Mouse (Mus musculus) heart, postnatal 0 days (tissue): ENCODE data around the gene Pikfyve. TPM values are rescaled to one million over a fixed set of nuclear protein-coding genes. Genes with fewer than 3 reads are reported as not detected.

Experiments
- ATAC-seq: fragments of 200-750 bp; cut with Nextera tagmentation; 2 replicates; pipeline ENCODE4 v1.8.0; 2017; ENCODE audit warnings: low read depth, moderate number of reproducible peaks, moderate library complexity; ENCODE audit not compliant: insufficient read depth
- DNase-seq: peaks from one replicate; pipeline ENCODE4 v3.0.0-alpha.2; 2016; ENCODE audit warnings: low spot score
- H3K27ac ChIP-seq: fragments of 300-500 bp; sonication (generic); 2 replicates; pipeline ENCODE4 v1.5.1; 2014; ENCODE audit warnings: low read depth, mild to moderate bottlenecking
- H3K27me3 ChIP-seq: fragments of 300-500 bp; sonication (generic); 2 replicates; pipeline ENCODE4 v1.6.1; 2014; ENCODE audit warnings: low read length, mixed read lengths; ENCODE audit not compliant: control insufficient read depth, insufficient read depth
- H3K36me3 ChIP-seq: fragments of 300-500 bp; sonication (generic); replicated peaks from 2 replicates; pipeline ENCODE4 v1.6.1; 2014; ENCODE audit warnings: low read length, mixed read lengths; ENCODE audit not compliant: control insufficient read depth, insufficient read depth
- H3K4me1 ChIP-seq: fragments of 300-500 bp; sonication (generic); 2 replicates; pipeline ENCODE4 v1.6.1; 2014; ENCODE audit warnings: antibody characterized with exemption; ENCODE audit not compliant: control insufficient read depth, insufficient read depth
- H3K4me2 ChIP-seq: fragments of 300-500 bp; sonication (generic); 2 replicates; pipeline ENCODE4 v1.6.1; 2014; ENCODE audit warnings: low read depth, mild to moderate bottlenecking, low read length, moderate library complexity
- H3K4me3 ChIP-seq: fragments of 300-500 bp; sonication (generic); 2 replicates; pipeline ENCODE4 v1.5.1; 2014; ENCODE audit warnings: low read depth, low read length
- H3K9ac ChIP-seq: fragments of 300-500 bp; sonication (generic); replicated peaks from 2 replicates; pipeline ENCODE4 v1.6.1; 2014; ENCODE audit warnings: low read depth, low read length, mixed read lengths
- H3K9me3 ChIP-seq: fragments of 300-500 bp; sonication (generic); replicated peaks from 2 replicates; pipeline ENCODE4 v1.6.1; 2016; ENCODE audit warnings: low read length; ENCODE audit not compliant: control insufficient read depth
- CTCF ChIP-seq: IDR thresholded peaks from 2 replicates; pipeline ENCODE4 v1.5.1; 2016; ENCODE audit warnings: antibody characterized with exemption, control low read depth, low read depth
- EP300 ChIP-seq: IDR thresholded peaks from 2 replicates; pipeline ENCODE4 v1.6.1; 2016; ENCODE audit warnings: antibody characterized with exemption, low read depth
- WGBS: fragments of 180-500 bp; shearing (Covaris S2); extraction: QIAGEN DNeasy Blood & Tissue Kit; methylation state at CpG from one replicate; pipeline ENCODE4 v1.1.7; 2014; 5-methylcytosine and 5-hydroxymethylcytosine counted together
- polyA plus RNA-seq: library from polyadenylated mRNA; unstranded; fragments of >200 nt; fragmentation: Nextera tagmentation; extraction: Ambion mirVana; gene quantifications from 2 replicates; pipeline ENCODE4 v1.2.1, GENCODE M21; 2015
- total RNA-seq: library from RNA; depleted of rRNA; stranded (reverse); fragments of >200 nt; gene quantifications from 2 replicates; pipeline ENCODE4 v1.2.3, GENCODE M21; 2014; ENCODE audit warnings: low replicate concordance

The Pikfyve gene
- total and polyA plus RNA-seq, 2 experiments from 2014 or later = 3.4 to 36.6 TPM

DNA sequence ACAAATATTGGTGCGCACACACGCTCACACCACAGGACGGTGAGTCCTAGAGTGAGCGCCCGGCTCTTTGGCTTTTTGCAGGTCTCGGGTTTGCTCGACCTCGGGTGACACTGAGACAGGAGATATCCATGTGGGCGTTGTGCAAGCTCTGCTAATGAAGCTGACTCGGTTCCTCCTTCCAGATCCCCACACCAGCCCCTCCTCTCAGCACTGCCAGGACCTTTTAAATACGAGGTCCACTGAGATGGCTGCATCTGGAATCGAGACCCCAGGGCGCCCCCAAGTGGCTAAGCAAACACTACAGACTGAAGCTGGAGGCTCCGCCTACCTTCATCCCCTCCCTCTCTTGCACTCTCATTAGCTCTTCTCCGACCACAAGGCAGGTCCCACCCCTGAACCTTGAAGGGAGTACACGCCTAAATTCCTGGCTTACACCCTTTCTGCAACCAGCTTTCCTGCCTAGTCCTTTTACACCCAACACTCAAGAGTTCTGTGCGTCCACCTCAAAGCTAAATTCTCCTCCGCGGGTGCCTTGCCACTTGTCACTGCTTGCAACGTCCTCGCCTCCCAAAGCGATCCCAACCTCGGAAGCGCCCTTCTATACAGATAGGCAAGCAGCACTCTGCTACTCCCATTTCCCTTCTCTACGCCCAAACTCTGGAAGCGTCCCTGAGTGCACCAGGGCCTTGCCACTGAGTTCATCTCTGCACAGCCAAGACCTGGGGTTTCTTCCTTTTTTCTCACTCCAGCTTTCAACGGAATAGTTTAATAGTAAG, 8.2 kb upstream of the Pikfyve start:
- TF ChIP-seq CTCF (peak; percentile 80), EP300 (no peak)
- H3K27ac ChIP-seq = peak overlapping the region; percentile 95
- H3K36me3 ChIP-seq = peaks cover 13% of the 10 kb centered on the region
- peaks cover 9% of the 10 kb centered on the region; the same call in 1 of the 2 replicates for H3K4me1 ChIP-seq
- ATAC-seq (peak; percentile 84), DNase-seq (peak; percentile 92)
- peak overlapping the region; percentile 81 for H3K4me3 ChIP-seq
- H3K9me3 ChIP-seq = no peaks in the 10 kb centered on the region
- peak overlapping the region; percentile 76 for H3K9ac ChIP-seq
- H3K27me3 ChIP-seq = no peaks in the 10 kb centered on the region
- H3K4me2 ChIP-seq = peak overlapping the region; percentile 87
- WGBS = 2% methylated on average over 27 of the region's 27 CpGs

DNA sequence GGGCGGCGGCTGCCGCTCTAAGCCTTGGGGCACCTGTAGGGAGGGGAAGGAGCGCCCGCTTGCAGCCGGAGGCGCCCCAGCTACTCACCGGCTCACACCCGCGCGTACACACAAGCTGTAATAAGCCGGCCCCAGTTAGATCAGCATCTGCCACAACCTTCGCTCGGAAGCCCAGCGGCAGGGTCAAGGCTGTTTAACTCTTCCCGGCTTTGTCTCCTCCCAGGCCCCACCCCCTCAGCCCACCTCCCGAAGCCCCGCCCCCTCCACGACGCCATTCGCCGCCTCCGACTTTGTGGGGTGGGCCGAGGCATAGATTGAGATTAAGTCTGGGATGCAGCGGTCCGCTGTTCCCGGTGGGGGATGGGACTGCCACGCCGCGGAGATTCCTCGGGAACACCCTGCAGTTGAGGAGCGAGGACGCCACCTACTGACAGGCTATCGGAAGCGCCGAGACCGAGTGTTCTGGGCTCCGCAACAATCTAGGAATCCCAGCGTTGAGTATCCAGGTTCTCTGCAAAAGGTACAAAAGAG, 7.5 kb upstream of the Pikfyve start:
- DNase-seq = peak; percentile 96
- H3K4me3 ChIP-seq = peak overlapping the region; percentile 81
- TF ChIP-seq CTCF (peak; percentile 90), EP300 (peak; percentile 81; the same call in 1 of the 2 replicates)
- under 1% methylated on average over 39 of the region's 39 CpGs for WGBS
- H3K4me1 ChIP-seq = peaks cover 9% of the 10 kb centered on the region; the same call in 1 of the 2 replicates
- no peaks in the 10 kb centered on the region for H3K9me3 ChIP-seq
- no peaks in the 10 kb centered on the region for H3K27me3 ChIP-seq
- H3K27ac ChIP-seq = peak overlapping the region; percentile 95
- peak overlapping the region; percentile 76 for H3K9ac ChIP-seq
- peak overlapping the region; percentile 87 for H3K4me2 ChIP-seq
- peaks cover 8% of the 10 kb centered on the region; the same call in 1 of the 2 replicates for H3K36me3 ChIP-seq
- peak; percentile 91 for ATAC-seq

DNA sequence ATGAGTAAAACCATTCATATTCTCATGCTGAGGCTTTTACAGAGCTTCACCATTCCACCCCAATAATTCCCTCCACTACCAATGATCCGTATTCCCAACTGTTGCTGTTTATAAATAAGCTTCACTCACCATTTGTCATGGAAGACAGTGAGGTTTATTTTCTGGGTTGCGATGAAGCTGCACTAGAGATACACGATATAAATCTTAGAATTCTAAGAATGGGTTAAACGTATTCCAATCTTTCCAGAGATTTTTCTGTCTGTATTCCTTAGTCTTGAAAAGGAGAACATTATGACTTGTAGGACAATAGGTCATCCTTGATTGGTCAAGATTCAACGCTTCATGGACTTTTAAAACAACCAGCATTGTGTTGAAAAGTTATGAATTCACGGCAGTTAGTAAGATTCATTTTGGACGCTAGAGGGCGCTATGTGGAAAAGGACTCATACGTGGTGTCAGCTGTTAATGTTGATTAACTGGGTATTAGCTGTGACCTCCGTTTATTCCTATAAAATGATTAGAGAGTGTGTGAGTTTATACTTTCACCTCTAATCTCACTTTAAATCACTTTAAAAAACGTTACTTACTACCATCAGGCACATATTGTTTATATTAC, 6.7 kb upstream of the Pikfyve start:
- Histone ChIP-seq H3K4me2 (peak overlapping the region; percentile 87), H3K36me3 (peaks cover under 1% of the 10 kb centered on the region; the same call in 1 of the 2 replicates), H3K27me3 (no peaks in the 10 kb centered on the region), H3K9ac (peak overlapping the region; percentile 76), H3K4me3 (peak overlapping the region; percentile 81), H3K9me3 (no peaks in the 10 kb centered on the region), H3K27ac (peak overlapping the region; percentile 95), H3K4me1 (peaks cover 9% of the 10 kb centered on the region; the same call in 1 of the 2 replicates)
- DNase-seq (peak; percentile 71), ATAC-seq (no peak)
- 2% methylated on average over 11 of the region's 11 CpGs for WGBS
- no peak for TF ChIP-seq EP300
- TF ChIP-seq CTCF = peak; percentile 79

DNA sequence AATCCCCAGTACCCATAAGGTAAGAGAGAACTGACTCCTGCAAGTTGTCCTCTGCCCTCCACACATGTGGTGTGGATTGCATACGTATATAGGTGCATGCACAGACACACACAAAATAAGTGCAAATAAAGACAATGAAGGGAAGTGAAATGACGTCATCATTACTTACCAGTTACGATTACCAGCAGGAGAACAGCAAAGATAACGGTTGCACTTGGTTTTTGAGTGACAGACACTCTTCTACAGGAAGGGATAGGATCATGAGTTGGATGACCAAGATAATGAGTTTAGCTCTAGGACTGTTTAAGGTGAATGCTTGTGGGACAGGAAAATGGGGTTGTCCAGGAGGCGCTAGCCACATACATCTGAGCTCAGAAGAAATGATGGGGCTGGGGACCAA, 5.0 kb upstream of the Pikfyve start:
- ATAC-seq = no peak
- 61% methylated on average over 5 of the region's 5 CpGs for WGBS
- TF ChIP-seq CTCF (no peak), EP300 (no peak)

DNA sequence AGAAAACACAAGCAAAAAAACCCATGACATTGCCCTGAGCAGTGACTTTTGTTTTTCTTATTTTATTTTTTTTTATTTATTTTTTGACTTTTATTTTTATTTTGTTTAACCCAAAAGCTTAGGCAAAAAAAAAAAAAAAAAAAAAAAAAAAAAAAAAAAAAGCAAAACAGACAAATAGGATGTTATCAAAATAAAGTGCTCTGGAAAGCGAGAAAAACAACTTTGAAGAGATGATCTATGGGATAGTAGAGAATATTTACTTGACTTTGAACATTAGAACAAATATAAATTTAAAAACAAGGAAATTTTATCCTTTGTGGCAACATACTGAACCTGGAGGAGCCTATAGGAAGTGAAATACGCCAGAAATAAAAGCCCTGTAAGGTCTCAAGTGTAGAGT, 2.5 kb upstream of the Pikfyve start:
- 85% methylated on average over 2 of the region's 2 CpGs for WGBS
- ATAC-seq = no peak
- no peak for TF ChIP-seq EP300
- no peak for TF ChIP-seq CTCF
- Histone ChIP-seq H3K4me2 (no peak overlapping the region), H3K4me3 (no peak overlapping the region), H3K9me3 (no peaks in the 10 kb centered on the region), H3K9ac (no peak overlapping the region), H3K27ac (no peak overlapping the region), H3K36me3 (no peaks in the 10 kb centered on the region), H3K27me3 (no peaks in the 10 kb centered on the region), H3K4me1 (peaks cover 6% of the 10 kb centered on the region)
- no peak for DNase-seq

More for the DNA sequence above, 5.0 kb upstream of the Pikfyve start:
- H3K27me3 ChIP-seq = no peaks in the 10 kb centered on the region
- H3K27ac ChIP-seq = no peak overlapping the region
- no peak for DNase-seq
- H3K9me3 ChIP-seq = no peaks in the 10 kb centered on the region
- H3K36me3 ChIP-seq = no peaks in the 10 kb centered on the region
- no peak overlapping the region for H3K4me3 ChIP-seq
- no peak overlapping the region for H3K4me2 ChIP-seq
- H3K4me1 ChIP-seq = 0 out of 2 replicates have a peak, but pooled peaks cover 4% of the 10 kb centered on the region
- H3K9ac ChIP-seq = no peak overlapping the region
